ENCODE assay signal across 13 mouse cellular contexts in genomic region chr16:23326664-23327063, GRCm38 (mm10).
"Had no signal": no experiment of that assay in that cellular context is flagged by ENCODE, and none has a peak within 500 bp of the region (broad histone marks: within the 10 kb centered on the region; RNA-seq: fewer than 3 reads in every experiment).

No protein-coding gene starts in this region.

- DNase-seq: kidney, adult 11 months; kidney, adult 9 months; kidney, postnatal 36 days; layer of hippocampus, adult 9-11 months; layer of hippocampus, postnatal 36 days; liver, embryonic 13.5 days; midbrain, embryonic 14.5 days; thymus, postnatal 25 days had no signal

- H3K9ac ChIP-seq: limb, embryonic 12.5 days; liver, embryonic 13.5 days; neural tube, embryonic 12.5 days had no signal

- H3K9me3 ChIP-seq: limb, embryonic 12.5 days; liver, embryonic 13.5 days; midbrain, embryonic 10.5 days; neural tube, embryonic 12.5 days had no signal

- ATAC-seq: hindbrain, postnatal 0 days had no signal

- H3K27me3 ChIP-seq: limb, embryonic 12.5 days; liver, embryonic 13.5 days; neural tube, embryonic 12.5 days had no signal

- H3K4me1 ChIP-seq: limb, embryonic 12.5 days had no signal

- H3K4me2 ChIP-seq: limb, embryonic 12.5 days; liver, embryonic 13.5 days; neural tube, embryonic 12.5 days had no signal

- H3K27ac ChIP-seq: hindbrain, postnatal 0 days; kidney, postnatal 0 days; limb, embryonic 12.5 days; liver, embryonic 13.5 days; midbrain, embryonic 10.5 days; neural tube, embryonic 12.5 days had no signal

- H3K4me3 ChIP-seq: limb, embryonic 12.5 days; liver, embryonic 13.5 days; midbrain, embryonic 10.5 days; neural tube, embryonic 12.5 days had no signal
